Mouse (Mus musculus) frontal cortex, postnatal 25 days (tissue): ENCODE measurements around the gene Clk2.

Experiments
- DNase-seq, 2 experiments: peaks; one replicate each; pipeline ENCODE4 v3.0.0; 2022; ENCODE audit warnings: low spot score in 2 of 2

Gene Clk2

GRCm38 (mm10) chr3:89221167-89221566 is 56.6 kb downstream of the Clk2 start:
- DNase-seq = no peak

- DNase-seq = no peak
Measured at GRCm38 (mm10) chr3:89224796-89225195, 60.2 kb downstream of the Clk2 start.

DNA sequence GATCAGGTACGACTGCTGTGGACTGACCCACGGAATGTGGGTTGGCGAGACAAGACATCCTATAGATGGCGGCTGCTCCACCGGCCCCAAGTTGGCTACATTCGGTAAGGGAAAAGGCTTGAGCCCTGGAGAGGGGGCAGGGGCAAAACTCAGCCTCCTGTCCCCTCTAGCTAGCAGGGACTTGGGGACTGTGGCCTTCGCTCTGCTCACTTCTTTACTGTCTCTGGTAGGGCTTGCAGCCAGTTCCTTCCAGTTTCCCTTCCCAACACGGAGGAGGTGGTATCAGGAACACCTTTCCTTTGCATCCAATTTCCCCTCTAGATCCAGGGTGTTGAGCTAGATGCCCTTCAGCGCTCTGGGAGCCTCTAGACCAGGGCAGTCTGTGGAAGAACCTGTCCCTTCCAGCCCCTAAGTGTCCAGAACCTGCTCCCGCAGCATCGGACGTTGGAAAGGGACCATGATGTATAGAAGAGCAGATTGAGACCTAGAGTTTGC is 60.8 kb downstream of the Clk2 start:
- no peak for DNase-seq

- no peak for DNase-seq
Measured at GRCm38 (mm10) chr3:89225918-89226317, 61.3 kb downstream of the Clk2 start.

- DNase-seq = no peak
Measured at GRCm38 (mm10) chr3:89226361-89226760, 61.8 kb downstream of the Clk2 start.
